Comparison of ENCODE assay signal across 27 mouse cellular contexts in genomic region chr9:102792836-102793235, GRCm38 (mm10). TPM values are rescaled to one million over a fixed set of nuclear protein-coding genes. Genes with fewer than 3 reads are reported as not detected.
DNase-seq lines count a peak whose midpoint lies in the region; ATAC-seq and TF ChIP-seq lines count a peak whose summit lies in the region.
"Had no signal": no experiment of that assay in that cellular context is flagged by ENCODE, and none has a peak within 500 bp of the region (broad histone marks: within the 10 kb centered on the region; RNA-seq: fewer than 3 reads in every experiment).

No protein-coding gene starts in this region.

- H3K4me2 ChIP-seq in lung, postnatal 0 days (replicated peaks; ENCODE audit: low read depth, low read length) = no peak overlapping the region
- H3K4me2 ChIP-seq: embryonic facial prominence, embryonic 13.5 days; forebrain, embryonic 15.5 days; limb, embryonic 15.5 days; midbrain, embryonic 13.5 days had no signal

- no peak for TF ChIP-seq POLR2A in brain, embryonic 14.5 days (IDR thresholded peaks at IDR 0.05; ENCODE audit: borderline replicate concordance, extremely low read depth, insufficient read depth, insufficient read length, poor library complexity, severe bottlenecking)

- 0 out of 2 replicates have a peak overlapping the region, but pooled peaks have one; percentile 5 for H3K27ac ChIP-seq in heart, embryonic 10.5 days
- H3K27ac ChIP-seq in lung, postnatal 0 days (ENCODE audit: low read length) = no peak overlapping the region
- H3K27ac ChIP-seq: embryonic facial prominence, embryonic 13.5 days; forebrain, embryonic 10.5 days; forebrain, embryonic 15.5 days; gastrocnemius, adult 2 months; limb, embryonic 15.5 days; liver, embryonic 13.5 days; midbrain, embryonic 13.5 days; neural tube, embryonic 13.5 days; stomach, embryonic 15.5 days had no signal

- no peaks in the 10 kb centered on the region for H3K36me3 ChIP-seq in heart, embryonic 10.5 days
- no peaks in the 10 kb centered on the region for H3K36me3 ChIP-seq in lung, postnatal 0 days (ENCODE audit: insufficient read depth, low read length)
- H3K36me3 ChIP-seq: embryonic facial prominence, embryonic 13.5 days; forebrain, embryonic 10.5 days; forebrain, embryonic 15.5 days; limb, embryonic 10.5 days; limb, embryonic 15.5 days; liver, embryonic 13.5 days; midbrain, embryonic 13.5 days; neural tube, embryonic 13.5 days; stomach, embryonic 15.5 days had no signal

- H3K27me3 ChIP-seq in heart, embryonic 10.5 days (ENCODE audit: insufficient read depth, poor library complexity, severe bottlenecking) = no peaks in the 10 kb centered on the region
- H3K27me3 ChIP-seq in lung, postnatal 0 days (replicated peaks; ENCODE audit: insufficient read depth, low read length) = no peaks in the 10 kb centered on the region
- H3K27me3 ChIP-seq: embryonic facial prominence, embryonic 13.5 days; forebrain, embryonic 15.5 days; limb, embryonic 15.5 days; midbrain, embryonic 13.5 days; neural tube, embryonic 13.5 days; stomach, embryonic 15.5 days had no signal

- no peak for TF ChIP-seq EP300 in lung, postnatal 0 days (IDR thresholded peaks at IDR 0.05)

- no peak for ATAC-seq in lung, postnatal 0 days
- ATAC-seq: forebrain, embryonic 15.5 days; midbrain, embryonic 13.5 days had no signal

- H3K4me1 ChIP-seq in heart, embryonic 10.5 days = peaks cover 9% of the 10 kb centered on the region
- no peaks in the 10 kb centered on the region for H3K4me1 ChIP-seq in lung, postnatal 0 days (ENCODE audit: insufficient read depth, low read depth, low read length)
- H3K4me1 ChIP-seq: forebrain, embryonic 10.5 days; forebrain, embryonic 15.5 days; liver, embryonic 13.5 days; midbrain, embryonic 13.5 days; neural tube, embryonic 13.5 days; stomach, embryonic 15.5 days had no signal

- no peak overlapping the region for H3K9ac ChIP-seq in lung, postnatal 0 days (replicated peaks; ENCODE audit: low read depth)
- H3K9ac ChIP-seq: embryonic facial prominence, embryonic 13.5 days; forebrain, embryonic 15.5 days; limb, embryonic 15.5 days; liver, embryonic 13.5 days; midbrain, embryonic 13.5 days; neural tube, embryonic 13.5 days; stomach, embryonic 15.5 days had no signal

- no peak overlapping the region for H3K4me3 ChIP-seq in heart, embryonic 10.5 days
- H3K4me3 ChIP-seq in lung, postnatal 0 days (ENCODE audit: low read depth, low read length) = no peak overlapping the region
- H3K4me3 ChIP-seq: embryonic facial prominence, embryonic 13.5 days; forebrain, embryonic 10.5 days; forebrain, embryonic 15.5 days; limb, embryonic 10.5 days; limb, embryonic 15.5 days; liver, embryonic 13.5 days; midbrain, embryonic 13.5 days; neural tube, embryonic 13.5 days; stomach, embryonic 15.5 days had no signal

- WGBS in heart, embryonic 10.5 days = 59% methylated on average over 15 of the region's 15 CpGs
- 74% methylated on average over 14 of the region's 15 CpGs for WGBS in lung, postnatal 0 days

- TF ChIP-seq CTCF in lung, postnatal 0 days (IDR thresholded peaks at IDR 0.05) = no peak
- no peak for TF ChIP-seq CTCF in brain, embryonic 14.5 days (IDR thresholded peaks at IDR 0.05; ENCODE audit: borderline replicate concordance, extremely low read depth, insufficient read depth, insufficient read length)

- H3K9me3 ChIP-seq in heart, embryonic 10.5 days = no peaks in the 10 kb centered on the region
- H3K9me3 ChIP-seq in lung, postnatal 0 days (ENCODE audit: low read length) = no peaks in the 10 kb centered on the region
- H3K9me3 ChIP-seq: embryonic facial prominence, embryonic 13.5 days; forebrain, embryonic 10.5 days; forebrain, embryonic 15.5 days; limb, embryonic 10.5 days; limb, embryonic 15.5 days; liver, embryonic 13.5 days; midbrain, embryonic 13.5 days; neural tube, embryonic 13.5 days; stomach, embryonic 15.5 days had no signal

- no peak for DNase-seq in heart, embryonic 10.5 days (ENCODE audit: low spot score)
- DNase-seq in heart, adult 9 months (ENCODE audit: low spot score in 2 of 2) = no peak
- peak; percentile 14 for DNase-seq in lung, postnatal 0 days (ENCODE audit: low spot score)
- no peak for DNase-seq in lung, postnatal 10 days
- peak; percentile 80 for DNase-seq in ES-CJ7 (ENCODE audit: low read depth, low spot score)
- DNase-seq in brain, embryonic 14.5 days (ENCODE audit: low read depth) = peak; percentile 16
- no peak for DNase-seq in thymus, postnatal 0 days (ENCODE audit: low spot score)
- no peak for DNase-seq in embryo, embryonic 11 days
- DNase-seq: cerebellum, adult 11-12 months; gastrocnemius, adult 2 months; gastrocnemius, postnatal 36 days; heart, postnatal 14 days; kidney, adult 11 months; kidney, postnatal 14 days; liver, embryonic 13.5 days; lung, adult 18-20 months; lung, postnatal 14 days; thymus, adult 18-20 months; thymus, postnatal 36 days had no signal

RNA-seq across cellular contexts. Expression of gene Ryk, which starts 41.9 kb away (rescaled TPM):
- polyA plus RNA-seq in heart, embryonic 10.5 days (2016; fragmentation: Nextera tagmentation; extraction: Ambion mirVana) = 11.6 and 15.7 TPM in 2 replicates
- 23.2 and 23.9 TPM in 2 replicates for polyA plus RNA-seq in lung, postnatal 0 days (2015; fragmentation: Nextera tagmentation; extraction: Ambion mirVana)
- polyA plus RNA-seq in brain, embryonic 14.5 days (2012; rRNA removed) = 50.4 and 53.0 TPM in 2 replicates
- 4.6 and 7.1 TPM in 2 replicates for polyA plus RNA-seq in thymus, postnatal 0 days (2015; fragmentation: Nextera tagmentation; extraction: Ambion mirVana)

Comparison
In these comparisons a context has a peak if more than half of its experiments do, and no peak if none do; other contexts are left out.
1. DNase-seq: peak in lung, postnatal 0 days (single experiment), ES-CJ7 (single experiment) and brain, embryonic 14.5 days (single experiment); none in heart, embryonic 10.5 days (single experiment), heart, adult 9 months (0 of 2), lung, postnatal 10 days (single experiment), thymus, postnatal 0 days (single experiment) and embryo, embryonic 11 days (single experiment).